Mouse (Mus musculus): ENCODE data around the gene Ltf. TPM values are rescaled to one million over a fixed set of nuclear protein-coding genes. Genes with fewer than 3 reads are reported as not detected.

The Ltf gene
- total and polyA plus RNA-seq, 2 experiments from 2014 or later: 0.93 to 1.4 TPM

DNA sequence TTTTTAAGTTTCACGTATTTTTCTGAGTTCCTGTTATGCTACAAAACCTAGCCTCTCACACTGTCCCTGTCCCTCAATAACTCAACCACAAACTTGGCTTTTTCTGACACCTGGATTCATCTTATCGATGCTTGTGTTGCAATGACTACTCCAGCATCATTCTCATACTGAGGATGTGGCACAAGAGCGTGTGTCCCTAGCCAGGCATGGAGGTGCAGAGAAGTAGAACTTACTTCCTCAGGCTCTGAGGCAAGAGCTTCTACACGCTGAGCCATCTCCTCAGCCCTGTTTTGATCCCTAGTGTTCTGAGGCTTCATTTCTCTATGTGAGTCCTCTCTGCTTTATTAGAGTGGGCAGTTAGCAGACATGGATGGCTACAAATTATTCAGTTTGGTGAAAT lies 14.6 kb downstream of the Ltf start:
- Histone ChIP-seq H3K36me3 (ENCODE audit: insufficient read depth, low read length) (no peaks in the 10 kb centered on the region), H3K27ac (ENCODE audit: low read depth, low read length) (no peak overlapping the region), H3K9me3 (ENCODE audit: low read length) (no peaks in the 10 kb centered on the region), H3K4me3 (ENCODE audit: low read depth, low read length) (no peak overlapping the region), H3K9ac (replicated peaks; ENCODE audit: low read length, poor library complexity, severe bottlenecking) (no peak overlapping the region), H3K4me1 (ENCODE audit: insufficient read depth, low read length) (no peaks in the 10 kb centered on the region), H3K4me2 (ENCODE audit: low read depth, low read length, poor library complexity, severe bottlenecking) (no peak overlapping the region), H3K27me3 (ENCODE audit: insufficient read depth, low read length) (no peaks in the 10 kb centered on the region)
- ATAC-seq (ENCODE audit: low FRiP score): no peak
- 92% methylated on average over 4 of the region's 4 CpGs for WGBS
- DNase-seq (ENCODE audit: low spot score): no peak
- TF ChIP-seq CTCF (IDR thresholded peaks at IDR 0.05): no peak

DNA sequence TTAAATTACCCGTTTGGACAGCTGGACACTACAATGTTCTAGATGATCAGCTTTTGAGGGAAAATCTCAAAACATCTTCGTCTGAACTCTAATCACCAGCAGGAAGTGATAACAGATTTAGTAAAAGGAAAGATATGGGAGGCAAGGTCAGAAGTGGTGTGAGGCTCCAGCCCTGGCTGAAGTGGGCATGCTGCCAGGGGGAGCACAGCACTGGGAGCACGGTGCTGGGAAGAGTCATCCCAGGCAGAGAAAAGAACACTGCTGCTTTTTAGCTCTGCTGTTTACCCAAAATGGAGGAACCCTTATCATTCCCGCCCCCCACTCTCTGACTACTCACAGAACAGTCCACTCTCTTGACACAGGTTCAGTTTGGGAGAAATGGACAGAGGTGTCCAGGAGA lies 20.9 kb downstream of the Ltf start:
- Histone ChIP-seq H3K36me3 (ENCODE audit: insufficient read depth, low read length) (no peaks in the 10 kb centered on the region), H3K27ac (ENCODE audit: low read depth, low read length) (no peak overlapping the region), H3K4me2 (ENCODE audit: low read depth, low read length, poor library complexity, severe bottlenecking) (no peak overlapping the region), H3K4me1 (ENCODE audit: insufficient read depth, low read length) (no peaks in the 10 kb centered on the region), H3K9ac (replicated peaks; ENCODE audit: low read length, poor library complexity, severe bottlenecking) (no peak overlapping the region), H3K4me3 (ENCODE audit: low read depth, low read length) (no peak overlapping the region), H3K9me3 (ENCODE audit: low read length) (no peaks in the 10 kb centered on the region), H3K27me3 (ENCODE audit: insufficient read depth, low read length) (no peaks in the 10 kb centered on the region)
- no peak for DNase-seq (ENCODE audit: low spot score)
- WGBS: 82% methylated on average over 4 of the region's 4 CpGs
- ATAC-seq (ENCODE audit: low FRiP score): no peak
- TF ChIP-seq CTCF (IDR thresholded peaks at IDR 0.05): no peak

DNA sequence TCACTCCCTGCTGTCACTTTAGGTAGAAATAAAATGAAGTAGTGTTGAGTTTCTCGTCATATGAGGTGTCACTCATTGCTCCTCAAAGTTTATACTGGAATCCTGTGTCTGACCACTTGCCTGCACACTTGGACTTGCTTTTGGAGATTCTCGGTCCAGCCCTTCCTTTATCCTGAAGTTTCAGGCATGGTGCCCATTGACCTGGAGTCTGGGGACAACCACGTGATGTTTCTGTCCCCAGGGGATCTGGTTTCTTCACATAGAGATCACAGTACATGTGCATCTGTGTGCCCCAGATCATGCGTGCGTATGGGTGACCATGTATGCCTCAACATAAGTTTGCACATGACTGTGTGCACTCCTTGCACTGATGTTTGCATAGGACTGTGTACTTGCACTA lies 23.2 kb downstream of the Ltf start:
- no peak for ATAC-seq (ENCODE audit: low FRiP score)

DNA sequence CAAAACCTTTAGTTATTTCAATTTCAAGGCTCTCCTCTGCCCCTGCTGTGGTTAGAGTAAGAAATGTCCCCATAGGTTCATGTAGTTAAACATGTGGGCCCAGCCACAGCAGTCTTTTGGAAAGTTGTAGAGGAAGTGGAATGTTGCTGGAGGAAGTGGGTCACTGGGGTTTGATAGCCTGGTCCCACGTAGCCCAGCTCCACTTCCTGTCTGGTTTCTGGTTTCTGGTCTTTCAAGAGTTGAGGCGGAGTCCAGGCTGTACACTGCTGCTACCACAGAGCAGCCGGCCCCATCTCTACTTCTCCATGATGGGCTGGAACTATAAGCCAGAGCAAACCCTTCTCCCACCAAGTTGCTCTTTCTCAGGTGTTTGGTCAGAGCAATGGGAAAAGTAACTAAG lies 27.2 kb downstream of the Ltf start:
- H3K9me3 ChIP-seq (ENCODE audit: low read length): no peaks in the 10 kb centered on the region
- no peaks in the 10 kb centered on the region for H3K4me1 ChIP-seq (ENCODE audit: insufficient read depth, low read length)
- TF ChIP-seq CTCF (IDR thresholded peaks at IDR 0.05): no peak
- no peaks in the 10 kb centered on the region for H3K27me3 ChIP-seq (ENCODE audit: insufficient read depth, low read length)
- no peak overlapping the region for H3K9ac ChIP-seq (replicated peaks; ENCODE audit: low read length, poor library complexity, severe bottlenecking)
- no peak for DNase-seq (ENCODE audit: low spot score)
- H3K27ac ChIP-seq (ENCODE audit: low read depth, low read length): no peak overlapping the region
- no peak overlapping the region for H3K4me2 ChIP-seq (ENCODE audit: low read depth, low read length, poor library complexity, severe bottlenecking)
- WGBS: 79% methylated on average over 3 of the region's 3 CpGs
- no peaks in the 10 kb centered on the region for H3K36me3 ChIP-seq (ENCODE audit: insufficient read depth, low read length)
- no peak for ATAC-seq (ENCODE audit: low FRiP score)
- H3K4me3 ChIP-seq (ENCODE audit: low read depth, low read length): no peak overlapping the region

More for the DNA sequence above, 23.2 kb downstream of the Ltf start:
- no peaks in the 10 kb centered on the region for H3K27me3 ChIP-seq (ENCODE audit: insufficient read depth, low read length)
- H3K4me2 ChIP-seq (ENCODE audit: low read depth, low read length, poor library complexity, severe bottlenecking): no peak overlapping the region
- no peak overlapping the region for H3K4me3 ChIP-seq (ENCODE audit: low read depth, low read length)
- WGBS: 91% methylated on average over 5 of the region's 5 CpGs
- H3K4me1 ChIP-seq (ENCODE audit: insufficient read depth, low read length): no peaks in the 10 kb centered on the region
- DNase-seq (ENCODE audit: low spot score): no peak
- H3K36me3 ChIP-seq (ENCODE audit: insufficient read depth, low read length): no peaks in the 10 kb centered on the region
- H3K9me3 ChIP-seq (ENCODE audit: low read length): no peaks in the 10 kb centered on the region
- H3K9ac ChIP-seq (replicated peaks; ENCODE audit: low read length, poor library complexity, severe bottlenecking): no peak overlapping the region
- no peak for TF ChIP-seq CTCF (IDR thresholded peaks at IDR 0.05)
- no peak overlapping the region for H3K27ac ChIP-seq (ENCODE audit: low read depth, low read length)

DNA sequence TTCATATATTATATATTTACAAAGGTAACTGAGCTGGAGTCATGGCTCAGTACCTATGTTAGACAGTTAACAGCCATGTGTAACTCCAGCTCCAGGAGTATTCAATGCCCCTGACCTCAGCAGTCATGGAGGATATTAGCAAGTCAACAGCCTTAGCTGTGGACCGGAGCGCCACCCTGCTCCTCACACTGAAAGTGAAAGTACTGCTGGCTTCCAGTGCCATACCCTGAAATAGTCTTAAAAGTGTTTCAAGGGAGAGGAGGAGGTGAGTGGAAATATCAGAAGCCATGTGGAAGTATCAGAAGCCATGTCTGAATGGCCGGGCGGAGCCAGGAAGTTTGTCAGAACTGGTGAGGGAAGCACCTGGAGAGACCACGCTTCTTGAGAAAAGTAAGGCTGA lies 28.2 kb downstream of the Ltf start:
- H3K4me3 ChIP-seq (ENCODE audit: low read depth, low read length): no peak overlapping the region
- 95% methylated on average over 5 of the region's 5 CpGs for WGBS

DNA sequence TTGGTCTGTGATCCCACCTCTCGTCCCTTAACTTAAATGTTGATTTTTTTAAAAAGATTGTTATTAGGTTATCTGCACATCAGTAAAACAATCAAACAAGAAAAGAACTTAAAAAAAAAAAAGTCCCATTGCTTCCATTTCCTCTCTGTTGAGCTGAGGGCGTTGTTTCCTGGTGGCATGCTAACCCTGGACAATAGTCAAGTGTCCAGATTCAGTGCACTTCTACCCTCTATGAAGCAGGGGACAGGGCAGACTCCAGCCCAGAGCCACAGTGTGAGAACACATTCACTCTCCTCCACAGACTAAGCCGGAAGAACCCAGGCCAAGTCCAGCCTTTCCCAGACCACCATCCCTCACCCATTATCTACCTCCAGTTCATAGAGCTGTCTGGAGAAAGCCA lies 29.4 kb downstream of the Ltf start:
- Histone ChIP-seq H3K9ac (replicated peaks; ENCODE audit: low read length, poor library complexity, severe bottlenecking) (no peak overlapping the region), H3K9me3 (ENCODE audit: low read length) (no peaks in the 10 kb centered on the region), H3K27ac (ENCODE audit: low read depth, low read length) (no peak overlapping the region), H3K4me1 (ENCODE audit: insufficient read depth, low read length) (no peaks in the 10 kb centered on the region), H3K4me3 (ENCODE audit: low read depth, low read length) (no peak overlapping the region), H3K4me2 (ENCODE audit: low read depth, low read length, poor library complexity, severe bottlenecking) (no peak overlapping the region), H3K27me3 (ENCODE audit: insufficient read depth, low read length) (no peaks in the 10 kb centered on the region), H3K36me3 (ENCODE audit: insufficient read depth, low read length) (no peaks in the 10 kb centered on the region)
- WGBS: 84% methylated on average over 3 of the region's 3 CpGs
- TF ChIP-seq CTCF (IDR thresholded peaks at IDR 0.05): no peak
- DNase-seq (ENCODE audit: low spot score): no peak
- no peak for ATAC-seq (ENCODE audit: low FRiP score)

More for the DNA sequence above, 28.2 kb downstream of the Ltf start:
- no peak for TF ChIP-seq CTCF (IDR thresholded peaks at IDR 0.05)
- DNase-seq (ENCODE audit: low spot score): no peak
- no peaks in the 10 kb centered on the region for H3K9me3 ChIP-seq (ENCODE audit: low read length)
- H3K27me3 ChIP-seq (ENCODE audit: insufficient read depth, low read length): no peaks in the 10 kb centered on the region
- H3K4me1 ChIP-seq (ENCODE audit: insufficient read depth, low read length): no peaks in the 10 kb centered on the region
- H3K27ac ChIP-seq (ENCODE audit: low read depth, low read length): no peak overlapping the region
- H3K9ac ChIP-seq (replicated peaks; ENCODE audit: low read length, poor library complexity, severe bottlenecking): no peak overlapping the region
- no peak overlapping the region for H3K4me2 ChIP-seq (ENCODE audit: low read depth, low read length, poor library complexity, severe bottlenecking)
- no peak for ATAC-seq (ENCODE audit: low FRiP score)
- no peaks in the 10 kb centered on the region for H3K36me3 ChIP-seq (ENCODE audit: insufficient read depth, low read length)

All from midbrain, postnatal 0 days (tissue).